Mouse (Mus musculus) adrenal gland, postnatal 10 days (tissue): ENCODE results near the gene Vangl2. TPM values are rescaled to one million over a fixed set of nuclear protein-coding genes. Genes with fewer than 3 reads are reported as not detected.

ENCODE experiments used
- DNase-seq: peaks from one replicate; pipeline ENCODE4 v3.0.0; 2021; ENCODE audit warnings: mixed read lengths
- total RNA-seq, 2 experiments: library from RNA; stranded (reverse); gene quantifications; 2 replicates each; pipeline ENCODE4 v1.2.3; 2021

Vangl2 gene
- total RNA-seq, 2 experiments from 2014 or later: 6.3 to 10.6 TPM

DNA sequence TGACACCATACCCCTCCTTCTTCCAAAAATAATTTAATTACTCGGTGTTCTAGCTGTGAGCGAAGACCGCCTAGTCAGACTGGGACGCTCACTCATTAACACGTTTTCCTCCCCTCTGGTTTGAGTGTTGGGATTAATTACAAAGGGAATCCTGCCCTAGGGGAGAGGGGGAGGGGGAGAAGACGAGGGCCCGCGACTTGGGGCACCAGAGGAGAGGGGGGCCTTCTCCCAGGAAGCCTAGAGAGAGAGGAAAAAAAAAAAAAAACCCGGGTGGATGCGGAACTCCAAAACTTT, 488 bp downstream of the Vangl2 start:
- DNase-seq: no peak

GRCm38 (mm10) chr1:172027010-172027808, 1.0 kb downstream of the Vangl2 start:
- peak; percentile 95 for DNase-seq

DNA sequence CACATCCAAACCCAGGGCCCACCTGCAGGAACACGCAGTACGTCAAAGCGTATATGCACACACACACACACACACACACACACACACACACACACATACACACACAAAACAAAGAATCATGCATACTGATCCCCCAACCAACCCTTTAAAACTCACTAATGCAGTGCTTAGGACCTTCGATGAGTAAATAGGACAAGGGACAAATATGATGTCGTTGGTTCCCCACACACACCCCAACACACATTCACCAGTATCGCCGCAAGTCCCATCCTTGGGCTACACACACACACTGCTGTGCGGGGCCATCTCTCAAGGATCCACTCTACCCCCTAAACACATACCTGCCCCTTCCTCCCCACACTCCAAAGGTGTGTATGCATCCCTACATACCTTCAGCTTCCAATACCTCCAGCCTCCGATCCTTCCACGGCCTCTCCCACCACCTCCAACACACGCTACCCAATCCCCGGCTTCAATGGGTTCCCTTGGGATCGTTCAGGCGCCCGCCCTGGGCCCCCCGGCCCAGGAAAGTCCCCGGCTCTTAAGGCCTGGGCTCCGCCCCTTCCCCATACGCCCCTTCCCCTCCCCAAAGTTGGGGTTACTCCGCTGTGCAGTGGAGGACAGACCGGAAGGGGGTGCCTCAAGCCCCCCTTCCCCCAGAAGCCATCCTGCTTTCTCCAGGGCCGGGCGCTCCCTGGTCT, 1.9 kb downstream of the Vangl2 start:
- DNase-seq: peak; percentile 37

GRCm38 (mm10) chr1:172025201-172025904, 2.9 kb downstream of the Vangl2 start:
- no peak for DNase-seq

- DNase-seq: no peak
Measured at GRCm38 (mm10) chr1:172024140-172024895, 3.9 kb downstream of the Vangl2 start.

DNA sequence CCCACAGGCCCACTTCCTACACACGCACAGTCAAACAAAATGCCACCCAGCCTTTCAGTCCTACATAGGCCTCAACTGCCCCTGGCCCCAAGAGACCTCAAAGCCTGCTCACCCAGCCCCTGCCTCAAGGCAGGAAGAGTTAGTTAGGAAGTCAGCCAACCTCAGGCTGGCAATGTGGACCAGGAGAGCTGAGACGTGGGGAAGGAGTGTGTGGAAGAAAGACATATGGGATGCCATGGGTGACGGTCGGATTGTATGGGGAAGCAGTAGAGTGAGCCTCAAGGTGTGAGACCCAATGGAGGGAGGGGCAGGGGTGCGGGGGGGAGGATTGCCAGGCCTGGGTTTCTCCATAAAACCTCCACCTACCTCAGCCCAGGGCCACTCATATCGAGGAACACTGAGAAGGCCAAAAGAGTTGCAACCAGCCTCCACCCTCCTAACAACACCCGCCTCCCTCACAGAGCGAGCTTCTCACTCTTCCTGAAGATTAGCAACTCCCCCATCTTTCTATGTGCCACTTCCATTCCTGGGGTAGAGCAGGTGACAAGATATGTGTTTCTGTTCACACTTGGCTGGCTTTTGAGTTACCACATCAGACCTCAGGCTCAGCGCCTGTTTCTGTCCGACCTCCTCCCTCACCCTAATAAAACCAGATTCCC, 8.3 kb downstream of the Vangl2 start:
- no peak for DNase-seq

DNA sequence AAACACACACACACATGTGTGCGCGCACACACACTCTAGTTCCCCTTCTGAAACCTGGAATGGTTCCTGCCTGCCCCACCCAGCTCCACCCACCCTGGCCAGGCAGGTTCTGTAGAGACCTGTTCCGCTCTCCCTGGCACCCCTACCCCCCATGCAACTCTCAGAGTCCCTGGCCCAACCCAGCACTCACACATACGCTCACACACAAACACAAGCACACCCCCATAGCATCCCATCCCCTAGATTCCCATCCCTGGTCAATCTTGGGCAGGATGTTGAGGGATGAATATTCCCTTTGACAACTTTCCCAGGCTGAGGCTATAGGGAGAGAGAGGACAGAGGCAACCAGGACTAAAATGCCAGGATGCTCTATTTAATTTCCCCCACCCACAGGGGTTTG, 8.9 kb downstream of the Vangl2 start:
- no peak for DNase-seq

DNA sequence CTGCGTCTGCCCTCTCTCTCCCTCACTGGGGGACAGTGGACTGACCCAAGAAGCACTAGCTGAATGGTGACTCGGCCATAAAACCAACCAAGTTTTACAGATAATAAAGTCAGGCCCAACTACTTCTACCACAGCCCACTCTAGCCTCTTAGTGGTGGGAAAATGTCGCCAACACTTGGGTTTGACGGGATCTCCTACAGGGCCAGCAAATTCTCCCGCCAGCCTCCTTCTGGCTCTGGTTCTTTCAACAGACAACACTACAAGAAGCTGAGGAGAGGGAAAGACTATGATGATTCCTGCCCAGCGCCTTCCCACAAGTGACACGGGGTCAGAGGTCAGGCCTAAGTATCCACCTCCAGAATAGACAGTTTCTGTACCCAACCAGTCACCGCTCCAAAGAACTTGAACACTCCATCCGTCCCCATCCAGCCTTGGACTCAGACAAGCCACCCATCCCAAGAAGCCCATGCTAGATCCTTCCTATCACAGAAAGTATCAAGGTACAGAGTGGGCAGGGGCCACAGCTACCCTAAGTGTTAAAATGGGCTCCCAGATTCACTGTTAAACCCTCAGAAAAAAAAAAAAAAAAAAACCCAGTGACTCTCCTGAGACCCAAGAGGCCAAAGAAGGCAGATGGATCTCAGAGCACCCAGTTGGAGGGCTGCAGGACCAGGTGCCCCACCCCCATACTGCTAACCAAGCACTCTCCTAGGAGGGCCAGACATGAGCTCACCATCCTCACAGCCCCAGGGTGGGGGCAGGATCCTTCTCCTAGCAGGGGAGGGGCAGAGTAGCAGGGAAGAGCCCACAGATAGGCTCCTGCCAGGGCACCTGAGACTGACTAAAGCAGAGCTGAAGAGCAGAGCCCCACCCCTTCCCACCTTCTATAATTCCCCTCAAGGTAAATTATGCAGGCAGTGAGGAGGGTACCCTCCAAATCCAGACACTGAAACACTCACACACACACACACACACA, 9.6 kb downstream of the Vangl2 start:
- no peak for DNase-seq

GRCm38 (mm10) chr1:172017517-172018070, 10.7 kb downstream of the Vangl2 start:
- no peak for DNase-seq

DNA sequence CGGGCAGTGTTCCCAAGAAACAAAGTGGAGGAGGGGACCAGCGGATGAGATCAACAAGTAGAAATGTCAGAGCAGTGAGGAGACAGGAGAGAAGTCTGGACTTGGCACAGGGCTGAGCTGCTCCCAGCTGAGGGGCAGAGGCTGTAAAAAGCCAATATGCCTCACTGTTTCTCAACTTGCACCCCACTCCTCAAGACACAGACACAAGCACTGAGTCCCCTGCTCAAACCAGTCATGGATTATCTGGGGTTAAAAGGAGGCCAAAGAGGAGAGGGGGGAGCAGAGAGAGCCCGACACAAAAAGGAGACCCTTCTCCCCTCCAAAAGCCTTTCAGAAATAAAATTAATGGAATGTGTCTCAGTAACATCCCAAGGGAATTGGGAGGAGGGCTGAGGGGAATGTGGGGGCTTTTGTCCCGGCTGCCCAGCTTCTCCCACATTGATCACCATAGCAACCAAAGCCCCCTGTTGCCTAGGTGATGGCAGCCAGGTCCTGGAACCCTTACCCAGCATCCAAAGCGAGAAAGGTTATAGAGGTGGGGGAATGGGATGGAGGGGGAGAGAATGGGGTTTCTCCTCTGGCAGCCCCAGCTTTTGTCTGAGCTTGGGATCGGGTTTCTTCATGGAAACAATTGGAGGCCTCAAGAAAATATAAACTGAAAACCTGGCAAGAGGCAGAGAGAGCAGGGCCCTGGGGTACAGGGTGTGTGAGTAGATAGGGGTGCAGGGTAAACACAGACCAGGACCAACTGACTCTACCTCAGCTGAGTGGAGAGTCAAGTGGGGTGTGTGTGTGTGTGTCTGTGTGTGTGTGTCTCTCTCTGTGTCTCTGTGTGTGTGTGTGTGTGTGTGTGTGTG, 11.4 kb downstream of the Vangl2 start:
- no peak for DNase-seq

- DNase-seq: no peak
Measured at GRCm38 (mm10) chr1:172016031-172016430, 12.2 kb downstream of the Vangl2 start.

- DNase-seq: no peak
Measured at GRCm38 (mm10) chr1:172015312-172015939, 12.8 kb downstream of the Vangl2 start.

GRCm38 (mm10) chr1:172014771-172015170, 13.5 kb downstream of the Vangl2 start:
- DNase-seq: no peak

- DNase-seq: peak; percentile 81
Measured at GRCm38 (mm10) chr1:172012030-172012429, 16.2 kb downstream of the Vangl2 start.

DNA sequence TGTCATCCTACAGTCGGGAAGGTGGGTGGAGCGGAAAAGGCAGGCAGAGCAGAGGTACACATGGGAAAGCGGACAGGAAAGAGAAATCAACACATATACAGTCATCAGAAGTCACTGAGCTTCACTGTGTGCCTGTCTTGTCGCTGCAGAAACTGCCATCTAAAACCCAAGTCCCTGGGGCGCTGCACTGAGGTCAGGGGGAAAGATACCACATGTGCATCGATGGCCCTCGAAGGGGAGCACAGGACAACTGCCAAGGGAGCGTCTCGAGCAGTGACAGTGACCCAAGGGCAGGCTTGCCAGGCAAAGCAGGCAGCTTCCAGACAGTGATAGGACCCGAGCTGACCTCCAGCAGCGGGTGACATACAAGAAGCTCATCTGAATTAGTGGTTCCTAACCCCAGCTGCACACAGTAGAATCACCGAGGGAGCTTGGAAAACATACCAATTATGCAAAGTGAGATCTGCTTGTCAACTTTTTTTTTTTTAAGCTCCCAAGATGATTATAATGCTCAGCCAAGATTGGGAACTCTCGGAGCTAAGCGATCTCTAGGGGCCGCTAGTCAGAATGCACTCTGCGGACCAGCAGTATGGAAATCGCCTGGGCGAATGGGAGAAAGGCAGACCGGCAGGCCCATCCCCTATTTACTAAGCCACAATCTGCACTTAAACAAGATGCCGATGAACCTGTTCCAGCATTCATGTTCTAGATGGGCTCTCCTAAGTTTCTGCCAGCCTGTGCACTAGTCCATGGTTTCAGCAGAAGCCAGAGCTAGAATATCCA, 18.0 kb downstream of the Vangl2 start:
- no peak for DNase-seq

- no peak for DNase-seq
Measured at GRCm38 (mm10) chr1:172009406-172009805, 18.8 kb downstream of the Vangl2 start.

- DNase-seq: no peak
Measured at GRCm38 (mm10) chr1:172008351-172008750, 19.9 kb downstream of the Vangl2 start.

GRCm38 (mm10) chr1:172007761-172008160, 20.5 kb downstream of the Vangl2 start:
- DNase-seq: no peak
